Mouse (Mus musculus) adrenal gland, postnatal 4 days (tissue): Measurements from ENCODE around the gene Col8a2. TPM values are rescaled to one million over a fixed set of nuclear protein-coding genes. Genes with fewer than 3 reads are reported as not detected.
A peak's percentile ranks its signal among the peaks of the same experiment; 100 is the strongest.

Experiments
- DNase-seq, 2 experiments: peaks; one replicate each; pipeline ENCODE4 v3.0.0; 2021 to 2022; ENCODE audit warnings: low spot score in 2 of 2, mixed read lengths in 2 of 2
- long read RNA-seq, 2 experiments: library from polyadenylated mRNA; stranded (forward); transcript quantifications; one replicate each; pipeline ENCODE4 v2.0.0; 2021
- total RNA-seq, 2 experiments: library from RNA; stranded (reverse); gene quantifications; 2 replicates each; pipeline ENCODE4 v1.2.3; 2021

The Col8a2 gene
- 10 to 100 TPM in 1 of 2 experiments, 1 to 10 TPM in 1; 9.3 to 12.8 TPM for total RNA-seq
- long read RNA-seq, experiment 1, full-length matches to known transcripts, result 8 of 14 reads
- long read RNA-seq, experiment 1, partial matches to known transcripts, result 6 of 14 reads
- long read RNA-seq, experiment 1, other reads (novel, unspliced or antisense), result 0 of 14 reads
- long read RNA-seq, experiment 2, full-length matches to known transcripts, result 26 of 44 reads
- long read RNA-seq, experiment 2, partial matches to known transcripts, result 14 of 44 reads
- long read RNA-seq, experiment 2, other reads (novel, unspliced or antisense), result 4 of 44 reads

DNA sequence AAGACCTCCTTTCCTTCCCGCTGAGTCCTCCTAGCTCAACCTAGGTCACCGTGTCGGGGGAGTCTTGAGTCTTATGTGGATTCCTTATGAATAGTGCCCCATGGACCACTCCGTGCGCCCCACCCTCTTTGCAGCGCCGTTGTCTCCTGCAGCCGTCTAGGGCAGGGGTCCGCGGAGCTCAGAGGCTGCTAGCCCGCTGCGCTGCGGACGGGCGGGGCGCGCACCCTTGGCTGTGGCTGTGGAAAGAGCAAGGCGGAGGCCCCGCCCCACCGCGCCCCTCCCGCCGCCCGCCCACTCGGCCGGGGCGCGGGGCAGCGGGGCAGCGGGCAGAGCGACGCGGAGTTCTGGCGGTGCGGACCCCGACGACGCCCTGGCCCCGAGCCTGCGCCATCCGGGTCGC is at the start of gene Col8a2:
Col8a2 (plus strand) TSS at position 302 of the 400 bp plus-strand sequence.
- no peak for DNase-seq

DNA sequence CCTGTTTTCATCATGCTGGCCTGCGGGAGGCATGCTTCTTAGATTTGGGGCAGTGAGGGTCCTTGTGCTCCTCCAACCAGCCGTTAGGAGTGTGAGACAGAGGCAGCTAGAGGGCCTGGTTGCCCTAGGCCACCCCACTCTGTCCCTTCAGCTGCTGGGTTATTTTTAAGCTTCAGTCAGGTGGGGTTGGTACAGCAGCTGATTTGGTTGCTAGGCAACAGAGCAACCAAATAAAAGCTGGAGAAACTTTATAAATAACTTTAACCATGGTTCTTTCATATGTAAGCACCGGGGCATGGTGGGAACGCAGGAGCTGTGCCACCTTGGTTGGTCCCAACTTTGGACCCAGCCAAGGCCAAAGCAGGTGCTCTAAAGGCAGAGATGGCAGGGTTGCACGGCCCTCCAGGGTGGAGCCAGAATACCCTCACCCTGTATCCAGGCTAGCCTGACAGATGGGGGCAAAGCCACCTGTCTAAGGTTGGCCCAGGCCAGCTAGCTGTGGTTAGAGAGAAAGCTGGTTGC is 48.8 kb upstream of the Col8a2 start:
- no peak for DNase-seq

DNA sequence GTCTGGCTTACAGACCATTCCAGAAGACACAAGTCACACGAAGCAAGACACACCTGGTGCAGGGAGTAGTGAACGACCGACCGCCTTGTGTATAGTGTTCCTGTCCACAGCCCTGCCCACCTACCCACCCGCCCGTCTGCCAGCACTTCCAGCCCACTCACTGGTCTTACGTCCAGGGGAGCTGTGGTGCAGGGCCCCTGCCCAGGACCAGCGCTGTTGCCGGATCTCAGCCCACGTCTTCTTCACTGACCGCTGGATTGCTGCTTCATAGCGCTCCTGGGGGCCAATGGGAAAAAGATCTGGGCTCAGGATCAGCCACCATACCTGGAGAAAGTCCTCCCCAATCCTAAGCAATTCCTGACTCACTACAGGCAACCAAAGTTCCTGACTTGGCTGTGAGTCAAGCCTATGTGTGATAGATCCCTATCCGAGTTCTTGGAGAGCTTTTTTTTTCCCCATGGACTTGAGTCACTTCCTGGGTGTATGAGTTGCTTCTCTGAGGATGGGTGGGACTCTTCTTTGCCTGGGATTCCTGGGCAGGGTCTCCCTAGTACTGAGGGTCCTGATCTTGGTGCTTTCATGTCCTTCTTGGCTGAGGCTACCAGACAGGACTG is 46.6 kb upstream of the Col8a2 start:
- DNase-seq, result no peak

DNA sequence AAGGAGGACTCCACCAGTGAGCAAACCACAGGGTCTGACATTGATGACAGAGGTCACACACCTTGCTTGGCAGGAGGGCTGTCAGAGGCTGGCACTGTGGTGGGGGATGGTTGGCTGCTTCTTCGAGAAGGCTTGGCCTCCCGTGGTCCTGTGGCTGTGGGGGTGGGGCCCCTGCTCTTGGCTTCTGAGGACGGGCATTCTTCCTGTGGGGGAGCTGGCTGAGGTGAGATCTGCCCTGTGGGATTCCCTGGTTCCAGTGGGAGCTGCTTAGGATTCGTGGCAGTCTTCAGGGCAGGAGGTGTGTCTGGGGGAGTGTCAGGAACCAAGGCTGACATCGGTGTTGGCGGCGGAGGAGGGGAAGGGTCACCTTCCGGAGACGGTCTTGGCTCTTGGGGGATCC is 44.6 kb upstream of the Col8a2 start:
- no peak for DNase-seq

DNA sequence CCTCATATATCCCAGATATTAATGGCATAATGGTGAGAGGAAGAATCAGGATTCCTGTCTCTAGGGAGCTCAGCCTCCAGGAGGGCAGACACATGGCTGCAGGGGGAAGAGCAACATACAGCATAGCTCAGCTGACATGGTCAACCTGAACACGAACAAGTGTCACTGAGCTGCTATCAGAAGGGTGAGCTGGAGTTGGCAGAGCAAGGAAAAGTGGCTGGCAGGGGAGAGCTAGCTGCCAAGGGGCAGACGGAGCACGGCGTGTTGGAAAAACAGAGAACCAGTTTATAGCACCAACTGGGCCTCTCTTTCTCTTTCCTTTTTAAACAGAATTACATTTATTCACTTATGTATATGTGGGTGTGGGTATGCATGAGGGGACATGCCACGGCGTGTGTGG is 44.1 kb upstream of the Col8a2 start:
- DNase-seq, result no peak

DNA sequence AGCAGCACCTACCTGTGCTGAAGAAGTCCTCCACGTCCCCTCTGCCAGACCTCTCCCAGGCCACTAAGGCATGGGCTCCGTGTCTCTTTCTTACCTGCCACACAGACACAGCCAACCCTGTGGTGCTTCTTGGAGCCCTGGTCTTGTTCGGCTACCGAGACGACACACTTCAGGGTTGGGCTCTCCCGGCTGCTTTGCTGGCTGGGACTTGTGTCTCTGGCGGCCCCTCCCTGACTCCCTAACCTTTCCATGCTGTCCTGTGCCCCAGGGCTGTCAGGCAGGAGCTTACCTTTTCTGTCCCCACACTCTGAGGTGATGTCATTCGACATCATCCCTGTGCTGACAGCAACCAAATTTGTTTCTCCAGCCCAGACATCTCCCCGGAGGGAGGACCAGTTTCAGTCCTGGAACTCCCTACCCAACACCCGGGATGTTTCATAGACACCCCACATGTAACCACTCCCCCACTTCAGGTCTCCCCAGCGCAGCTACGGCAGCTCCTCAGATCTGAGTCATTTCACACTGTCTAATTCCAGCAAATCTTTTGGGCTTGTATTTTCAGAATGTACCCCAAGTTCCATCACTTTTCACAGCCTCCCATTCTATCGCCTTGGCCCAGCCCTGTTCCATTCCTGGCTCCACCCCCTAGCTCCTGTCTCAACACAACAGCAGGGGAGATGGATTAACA is 40.2 kb upstream of the Col8a2 start:
- no peak for DNase-seq

DNA sequence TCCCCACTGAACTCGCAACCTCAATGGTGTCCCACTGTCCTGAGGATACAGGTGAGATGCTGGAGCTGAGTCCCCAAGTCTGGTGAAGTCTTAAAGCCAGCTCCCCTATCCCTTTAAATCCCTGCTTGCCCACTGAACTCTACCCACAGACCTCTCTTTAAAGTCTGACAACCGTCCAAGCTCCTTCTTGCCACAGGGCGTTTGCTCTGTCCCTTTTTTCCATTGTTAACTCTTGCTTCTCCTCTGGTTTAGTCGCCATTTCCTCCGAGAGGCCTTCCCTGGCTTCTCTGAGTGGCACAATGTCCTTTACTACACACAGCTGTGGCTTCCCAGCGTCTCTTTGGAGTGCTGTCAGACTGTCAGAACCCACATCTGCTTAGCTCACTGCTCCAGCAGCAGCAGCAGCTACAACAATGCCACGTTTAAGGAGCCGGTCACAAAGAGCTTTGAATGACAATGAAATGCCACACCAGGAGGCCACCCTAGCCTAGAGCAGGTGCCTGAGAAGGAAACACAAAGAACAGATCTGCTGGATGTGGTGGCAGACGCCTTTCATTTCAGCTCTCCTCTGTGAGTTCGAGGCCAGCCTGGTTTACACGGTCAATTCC is 38.2 kb upstream of the Col8a2 start:
- DNase-seq, result no peak

DNA sequence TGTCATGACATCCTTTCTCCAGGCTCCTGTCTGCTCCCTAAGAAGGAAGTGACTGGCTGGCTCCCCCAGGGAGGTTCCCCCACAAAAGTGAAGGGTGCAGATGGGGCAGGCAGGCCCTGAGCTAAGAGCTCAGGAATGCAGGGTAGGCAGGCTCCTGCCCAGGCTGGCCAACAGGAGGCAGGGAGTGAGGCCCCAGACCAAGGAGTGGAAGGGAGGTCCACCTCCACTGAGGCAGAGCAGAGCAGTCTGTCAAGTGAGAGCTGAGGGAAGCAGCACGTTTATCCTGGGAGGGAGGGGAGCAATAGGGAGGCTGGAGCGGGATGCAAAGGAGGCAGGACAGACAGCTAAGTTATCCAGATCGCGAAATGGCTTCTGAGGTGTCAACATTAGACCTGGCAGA is 35.9 kb upstream of the Col8a2 start:
- DNase-seq, result no peak

DNA sequence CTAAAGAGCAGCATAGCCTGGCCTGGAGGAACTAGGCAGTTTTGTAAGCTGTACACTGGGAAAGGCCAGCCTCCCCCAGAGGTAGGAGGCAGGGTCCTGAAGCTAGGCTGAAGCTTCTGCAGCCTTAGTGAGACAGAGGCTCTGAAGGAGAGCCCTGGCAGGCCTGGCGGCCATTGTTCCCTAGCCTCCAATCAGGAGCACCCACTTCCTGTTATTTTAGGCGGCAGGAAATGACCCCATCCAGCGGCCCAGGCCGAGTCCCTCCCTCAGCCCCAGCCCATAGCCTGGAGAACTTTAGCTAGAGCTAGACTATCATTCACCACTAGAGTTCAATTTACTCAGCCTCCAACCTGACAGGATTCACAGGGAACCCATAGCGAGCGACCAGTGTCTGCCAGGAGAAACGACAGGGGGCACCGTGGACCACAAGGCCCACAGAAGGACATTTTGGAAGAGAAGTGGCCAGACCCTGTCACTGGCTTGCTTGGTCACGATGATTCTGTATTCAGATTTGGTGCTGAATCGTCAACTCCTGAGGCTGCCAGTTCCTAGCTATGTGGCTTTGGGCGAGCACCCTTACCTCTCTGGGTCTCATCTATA is 34.8 kb upstream of the Col8a2 start:
- DNase-seq, result no peak

DNA sequence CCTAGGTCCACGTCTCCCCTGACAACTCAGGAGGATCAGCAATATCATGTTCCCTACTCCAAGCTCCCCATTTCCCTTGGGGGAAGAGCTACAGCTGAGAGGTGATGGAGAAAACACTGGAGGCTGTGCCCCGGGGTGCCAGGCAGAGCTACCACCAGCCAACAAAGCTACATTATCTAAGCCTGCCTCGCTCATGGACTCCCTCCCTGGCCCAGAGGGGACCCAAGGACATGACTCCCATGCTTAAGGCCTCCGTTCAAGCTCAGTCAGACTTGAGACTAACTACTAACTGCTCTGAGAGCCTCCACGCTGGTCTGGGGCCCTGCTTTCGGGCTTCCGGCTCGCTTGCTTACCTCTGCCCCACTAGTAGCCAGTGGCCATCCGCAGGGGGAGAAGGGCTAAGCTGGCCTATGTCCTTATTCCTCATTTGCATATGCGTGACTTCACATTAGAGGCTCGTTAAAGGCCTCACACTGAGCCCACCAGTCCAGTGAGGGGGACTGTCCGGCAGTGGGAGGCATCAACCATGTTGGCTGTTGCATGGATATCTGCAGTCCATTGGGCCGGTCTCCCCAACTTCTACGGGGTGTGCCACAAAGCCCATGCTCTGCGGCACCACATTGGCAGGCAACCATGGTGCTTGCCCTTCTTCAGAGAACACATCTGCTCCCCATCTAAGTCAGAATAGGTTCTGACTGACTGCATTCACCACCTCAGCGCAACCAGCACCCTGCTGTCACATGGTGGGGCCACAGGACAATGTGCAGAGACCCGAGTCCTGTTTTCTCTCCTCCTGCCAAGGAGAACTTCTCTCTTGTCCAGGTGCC is 34.0 kb upstream of the Col8a2 start:
- DNase-seq, result no peak

DNA sequence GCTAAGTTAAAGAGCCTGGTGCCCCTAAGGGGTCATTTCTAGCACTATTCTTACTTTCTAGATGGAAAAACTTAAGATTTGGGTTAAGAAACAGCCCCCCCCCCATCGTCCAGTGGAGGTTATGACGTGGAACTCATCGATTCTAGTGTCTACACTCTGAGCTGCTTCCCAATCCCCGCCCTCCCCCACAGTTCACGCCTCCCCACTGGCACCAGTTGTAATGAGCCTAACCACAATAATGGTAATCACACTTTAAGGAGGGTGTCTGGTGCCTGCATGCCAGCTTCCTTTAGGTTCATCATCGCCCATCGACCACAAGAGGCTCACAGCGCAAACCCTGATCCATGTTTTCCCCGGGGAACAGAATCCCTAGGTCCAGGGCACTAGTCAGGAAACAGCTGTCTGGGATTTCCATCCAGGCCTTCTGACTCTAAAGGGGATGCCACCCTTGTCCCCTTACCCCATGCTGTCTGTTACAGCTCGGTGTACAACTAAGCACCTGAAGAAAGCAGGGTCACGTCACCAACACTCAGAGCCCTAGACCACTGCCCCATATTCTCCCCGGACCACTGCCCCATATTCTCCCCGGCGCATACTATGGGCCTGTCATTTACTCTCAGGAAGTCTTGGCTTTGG is 32.8 kb upstream of the Col8a2 start:
- DNase-seq, result no peak

DNA sequence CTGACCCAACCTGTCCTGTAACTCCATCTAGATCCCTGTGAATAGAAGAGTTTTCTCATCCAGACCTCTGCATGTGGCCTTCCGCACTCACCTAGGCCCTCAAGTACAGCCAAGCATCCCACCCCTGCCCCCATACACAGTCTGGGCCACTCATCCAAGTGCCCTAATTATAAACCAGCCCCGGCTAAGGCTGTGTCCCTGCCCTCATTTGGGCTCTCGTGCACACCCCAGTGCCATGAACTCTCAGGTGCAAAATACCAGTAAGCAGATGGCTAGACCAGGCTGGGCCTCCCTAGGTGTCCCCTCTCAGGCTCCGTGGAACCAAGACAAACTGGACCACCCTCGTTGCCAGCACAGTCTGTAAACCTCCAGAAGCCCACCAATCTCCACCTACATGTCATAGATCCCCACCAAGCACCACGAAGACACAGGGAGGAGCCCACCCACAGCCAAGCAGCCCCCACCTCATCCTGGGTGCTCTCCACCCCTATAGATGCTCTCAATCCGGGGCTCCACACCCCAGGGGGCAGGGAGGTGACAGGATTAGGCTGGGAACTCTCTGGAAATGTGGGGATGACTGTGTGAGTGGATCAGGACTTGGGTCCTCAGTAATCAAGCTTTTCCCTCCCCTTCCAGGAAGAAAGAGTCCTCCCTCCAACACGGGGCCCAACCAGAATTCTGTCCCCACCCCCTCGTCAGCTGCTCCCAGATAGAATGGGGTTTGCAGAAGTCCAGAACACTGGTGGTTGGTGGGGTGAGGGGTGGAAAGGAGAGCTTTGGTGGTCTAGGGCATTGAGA is 32.1 kb upstream of the Col8a2 start:
- DNase-seq, result no peak

DNA sequence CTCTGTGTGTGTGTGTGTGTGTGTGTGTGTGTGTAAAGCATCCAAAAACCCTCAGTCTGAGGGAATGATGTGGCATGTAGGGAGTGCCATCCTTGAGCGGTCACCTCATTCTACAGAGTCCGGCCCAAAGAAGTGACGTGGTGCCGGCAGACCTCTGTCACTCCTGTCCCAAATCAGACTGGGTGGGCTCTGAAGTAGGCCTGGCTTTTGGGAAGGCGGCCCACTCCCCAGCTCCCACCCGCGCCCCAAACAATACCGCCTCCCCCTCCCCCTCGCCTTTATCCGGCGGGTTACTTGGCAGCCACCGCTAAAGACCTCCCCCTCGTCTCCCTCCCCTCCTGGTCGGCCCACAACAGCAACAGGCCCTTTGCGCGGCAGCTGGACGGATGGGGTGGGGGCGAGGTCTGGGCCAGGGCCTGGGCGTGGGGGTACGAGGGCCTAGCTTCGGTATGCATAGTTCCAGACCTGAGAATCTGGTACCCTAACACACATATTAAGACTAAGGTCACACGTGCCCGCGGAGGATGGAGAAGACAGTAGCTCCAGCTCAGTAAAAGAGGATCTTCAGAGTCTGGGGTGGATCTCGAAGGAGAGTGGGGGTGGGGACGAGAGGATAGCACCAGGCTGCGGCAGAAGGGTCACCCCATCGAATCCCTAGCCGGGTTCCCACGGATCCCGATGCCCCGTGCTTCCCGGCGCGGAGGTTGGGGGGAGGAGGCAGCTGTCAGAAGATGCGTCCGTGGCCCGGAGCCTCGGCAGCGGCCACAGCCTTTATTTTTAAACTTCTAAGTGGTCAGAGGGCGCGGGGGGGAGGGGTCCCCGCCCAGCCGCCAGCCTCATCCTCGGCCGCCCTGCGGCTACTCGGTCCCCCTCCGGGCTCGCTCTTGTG is 31.2 kb upstream of the Col8a2 start:
- DNase-seq, result no peak

DNA sequence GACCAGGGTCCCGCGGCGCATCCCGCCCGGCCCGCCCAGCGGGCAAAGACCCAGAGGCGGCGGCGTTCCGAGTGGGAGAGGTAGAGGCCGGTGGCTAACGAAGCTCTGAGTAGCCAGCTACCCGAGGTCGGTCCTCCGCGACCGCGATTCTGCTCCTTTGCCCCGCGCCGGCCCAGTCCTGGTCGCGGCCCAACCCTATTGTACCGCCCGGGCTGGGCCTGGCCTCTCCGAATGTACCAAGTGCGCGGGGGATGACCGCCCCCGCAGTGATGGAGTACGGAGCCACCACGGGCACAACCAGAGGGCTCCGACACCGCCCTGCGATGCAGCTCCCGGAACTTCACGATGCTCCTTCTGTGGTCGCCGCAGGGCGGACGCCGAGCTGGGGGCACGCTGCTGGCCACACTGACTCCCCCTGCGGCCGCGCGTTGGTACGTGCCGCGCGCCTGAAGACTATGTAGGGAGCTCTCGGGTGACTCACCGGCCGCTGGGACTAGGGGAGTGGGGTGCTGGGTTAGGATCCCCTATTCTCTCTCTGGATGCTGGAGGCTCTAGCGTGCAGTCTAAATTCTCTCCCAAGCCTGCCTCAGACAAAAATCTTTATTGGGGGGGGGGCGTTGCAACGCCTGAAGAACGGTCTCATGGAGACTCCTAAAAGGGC is 30.3 kb upstream of the Col8a2 start, which contains the start of gene Map7d1:
Map7d1 (minus strand) TSS at position 213 of the 661 bp plus-strand sequence.
- peak; percentile 60 to 80 for DNase-seq

DNA sequence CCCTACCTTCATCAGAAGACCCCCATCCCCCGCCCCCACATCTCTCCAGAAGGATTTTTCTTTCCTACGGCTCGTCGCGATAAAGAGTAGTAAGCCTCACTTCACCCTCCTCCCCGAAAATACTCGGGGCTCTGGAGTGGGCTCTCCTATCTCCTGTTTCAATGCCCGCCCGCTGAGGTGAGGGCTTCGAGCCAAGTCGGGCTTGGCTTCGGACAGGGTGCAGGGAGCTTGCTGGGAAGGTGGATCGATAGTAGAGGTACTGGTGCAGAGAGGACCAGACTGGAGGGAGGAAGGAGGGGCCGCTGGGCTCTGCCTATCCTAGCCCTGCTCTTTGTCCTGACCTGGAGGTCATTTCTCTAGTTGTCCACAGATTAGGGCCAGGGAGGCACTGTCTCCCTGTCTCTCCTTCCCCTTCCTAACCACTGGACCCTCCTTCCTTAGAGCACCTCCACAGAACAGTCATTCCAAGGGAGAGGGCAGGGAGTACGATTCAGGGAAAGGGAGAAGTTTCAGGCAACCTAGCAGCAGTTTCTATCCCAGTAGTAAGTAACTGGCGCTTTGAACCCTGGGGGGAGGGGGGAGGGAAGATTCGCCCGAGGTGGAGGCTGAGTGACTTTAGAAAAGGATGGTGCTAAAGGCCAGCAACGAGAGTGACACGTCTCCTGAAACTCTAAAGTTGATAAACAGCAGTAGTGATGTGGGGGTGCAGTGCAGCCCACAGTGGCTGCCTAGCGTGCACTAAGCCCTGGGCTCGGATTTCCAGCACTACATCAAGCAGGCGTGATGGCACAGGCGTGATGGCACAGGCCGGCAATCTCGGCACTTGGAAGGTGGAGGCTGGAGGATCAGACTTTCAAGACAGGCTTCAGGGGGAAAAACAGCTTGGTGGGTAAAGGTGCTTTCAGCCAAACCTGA is 29.4 kb upstream of the Col8a2 start:
- no peak for DNase-seq

DNA sequence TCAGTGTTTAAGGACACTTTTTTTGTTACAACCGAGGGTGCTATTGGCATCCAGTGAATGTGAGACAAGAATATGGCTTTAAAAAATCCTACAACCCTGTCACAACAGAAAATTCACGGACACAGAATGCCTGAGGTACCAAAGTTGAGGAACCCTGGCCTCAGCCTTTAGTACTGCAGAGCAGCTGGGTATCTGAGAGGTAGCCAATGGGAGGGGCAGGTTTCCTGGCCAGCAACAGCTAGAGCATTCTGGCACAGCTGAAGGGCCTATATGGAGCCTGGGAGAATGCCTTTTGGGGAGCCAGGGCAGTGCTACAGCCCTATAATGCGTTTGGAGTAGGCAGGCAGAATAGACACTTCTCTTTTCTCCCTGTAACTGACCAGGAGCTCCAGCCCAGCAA is 27.5 kb upstream of the Col8a2 start:
- no peak for DNase-seq
